Mouse (Mus musculus) frontal cortex, postnatal 25 days (tissue): ENCODE data around the gene Ssbp3.

Source experiments
- DNase-seq, 2 experiments: peaks; one replicate each; pipeline ENCODE4 v3.0.0; 2022; ENCODE audit warnings: low spot score in 2 of 2

Gene Ssbp3

GRCm38 (mm10) chr4:106910201-106911172 is at the start of gene Ssbp3:
Gene Ssbp3 (plus strand): TSS chr4:106910701.
- no peak for DNase-seq

- no peak for DNase-seq
These were observed 48.6 kb upstream of the Ssbp3 start for GRCm38 (mm10) chr4:106861871-106862270.

- DNase-seq: no peak
These were observed 48.2 kb upstream of the Ssbp3 start for GRCm38 (mm10) chr4:106862317-106862716.

GRCm38 (mm10) chr4:106862767-106863370 is 47.6 kb upstream of the Ssbp3 start:
- DNase-seq: no peak

GRCm38 (mm10) chr4:106865415-106866110 is 44.9 kb upstream of the Ssbp3 start:
- no peak for DNase-seq

GRCm38 (mm10) chr4:106866381-106866780 is 44.1 kb upstream of the Ssbp3 start:
- DNase-seq: no peak

- DNase-seq: no peak
These were observed 43.7 kb upstream of the Ssbp3 start for GRCm38 (mm10) chr4:106866845-106867244.

GRCm38 (mm10) chr4:106868737-106869438 is 41.6 kb upstream of the Ssbp3 start:
- DNase-seq: no peak

- no peak for DNase-seq
These were observed 41.0 kb upstream of the Ssbp3 start for GRCm38 (mm10) chr4:106869539-106869951.

GRCm38 (mm10) chr4:106870556-106870955 is 39.9 kb upstream of the Ssbp3 start:
- DNase-seq: no peak

GRCm38 (mm10) chr4:106874501-106874900 is 36.0 kb upstream of the Ssbp3 start:
- no peak for DNase-seq

- no peak for DNase-seq
These were observed 29.4 kb upstream of the Ssbp3 start for GRCm38 (mm10) chr4:106881101-106881500.

- no peak for DNase-seq
These were observed 27.4 kb upstream of the Ssbp3 start for GRCm38 (mm10) chr4:106883149-106883548.

GRCm38 (mm10) chr4:106886307-106887085 is 24.0 kb upstream of the Ssbp3 start:
- DNase-seq: no peak

GRCm38 (mm10) chr4:106896086-106896485 is 14.4 kb upstream of the Ssbp3 start:
- DNase-seq: peak in 1 of 2 experiments; percentile 22

- DNase-seq: no peak
These were observed 11.6 kb upstream of the Ssbp3 start for GRCm38 (mm10) chr4:106898923-106899322.

- no peak for DNase-seq
These were observed 11.0 kb upstream of the Ssbp3 start for GRCm38 (mm10) chr4:106899471-106899870.

- no peak for DNase-seq
These were observed 9.8 kb upstream of the Ssbp3 start for GRCm38 (mm10) chr4:106900718-106901117.

- no peak for DNase-seq
These were observed 8.9 kb upstream of the Ssbp3 start for GRCm38 (mm10) chr4:106901610-106902009.

GRCm38 (mm10) chr4:106902157-106902556 is 8.3 kb upstream of the Ssbp3 start:
- DNase-seq: no peak

- DNase-seq: no peak
These were observed 4.6 kb upstream of the Ssbp3 start for GRCm38 (mm10) chr4:106905898-106906297.
